Mouse (Mus musculus): ENCODE results near the gene Lactbl1. TPM values are rescaled to one million over a fixed set of nuclear protein-coding genes. Genes with fewer than 3 reads are reported as not detected.

The Lactbl1 gene
- polyA plus RNA-seq, 1 experiment from 2014 or later, result 0.10 TPM

DNA sequence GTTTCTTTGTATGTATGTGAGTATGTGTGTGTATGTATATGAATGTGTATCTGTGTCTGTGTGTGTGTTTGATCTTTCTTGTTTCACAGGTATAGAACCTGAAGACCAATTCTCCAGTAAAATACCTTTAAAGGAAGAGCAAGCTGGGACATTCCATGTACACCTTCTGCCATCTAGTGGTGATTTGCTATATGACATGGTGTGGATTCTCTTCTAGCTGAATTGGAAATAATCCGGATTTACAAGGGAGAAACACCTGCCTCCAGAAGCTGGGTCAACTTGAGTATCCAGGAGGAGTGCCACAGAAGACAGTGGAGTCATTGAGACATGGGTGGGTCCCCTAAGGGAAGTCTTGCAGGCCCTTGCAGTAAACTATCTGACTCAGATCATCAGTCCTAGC is 1.1 kb upstream of the Lactbl1 start:
- no peak overlapping the region for H3K4me2 ChIP-seq (replicated peaks; ENCODE audit: low read depth, low read length)
- no peaks in the 10 kb centered on the region for H3K27me3 ChIP-seq (ENCODE audit: control insufficient read depth, insufficient read depth, low read length)
- no peak overlapping the region for H3K9ac ChIP-seq (replicated peaks; ENCODE audit: low read depth, low read length)
- H3K9me3 ChIP-seq (ENCODE audit: control insufficient read depth, low read depth, low read length), result no peaks in the 10 kb centered on the region
- H3K36me3 ChIP-seq (ENCODE audit: control insufficient read depth, insufficient read depth, low read length), result no peaks in the 10 kb centered on the region
- no peak for ATAC-seq (ENCODE audit: insufficient number of reproducible peaks, insufficient read depth, low FRiP score, low read depth)
- WGBS, result 4% methylated on average over 1 of the region's 1 CpGs
- H3K4me1 ChIP-seq (ENCODE audit: control insufficient read depth, insufficient read depth, low read length), result no peaks in the 10 kb centered on the region
- H3K4me3 ChIP-seq (ENCODE audit: low read depth, low read length), result no peak overlapping the region
- H3K27ac ChIP-seq (ENCODE audit: low read length), result no peak overlapping the region

DNA sequence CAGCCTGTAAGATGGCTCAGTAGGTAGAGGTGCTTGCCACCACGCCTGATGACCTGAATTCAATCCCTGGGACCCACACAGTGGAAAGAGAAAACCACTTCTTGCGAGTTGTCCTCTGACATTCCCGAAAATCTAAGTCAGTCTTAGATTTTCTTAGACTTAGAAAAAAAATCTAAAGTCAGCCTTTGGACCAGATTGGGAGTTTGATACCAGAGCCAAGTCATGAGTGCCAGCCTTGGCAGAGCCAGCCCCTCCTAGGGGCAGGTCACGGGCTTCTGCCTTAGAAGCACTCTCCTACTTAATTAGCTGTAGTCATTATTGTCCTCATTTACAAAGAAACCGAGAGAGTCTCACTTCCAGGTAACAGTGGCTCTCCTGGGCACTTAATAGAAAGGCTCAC is 465 bp upstream of the Lactbl1 start:
- no peak for ATAC-seq (ENCODE audit: insufficient number of reproducible peaks, insufficient read depth, low FRiP score, low read depth)
- H3K4me2 ChIP-seq (replicated peaks; ENCODE audit: low read depth, low read length), result no peak overlapping the region
- H3K4me1 ChIP-seq (ENCODE audit: control insufficient read depth, insufficient read depth, low read length), result no peaks in the 10 kb centered on the region
- WGBS, result 61% methylated on average over 5 of the region's 5 CpGs
- H3K9me3 ChIP-seq (ENCODE audit: control insufficient read depth, low read depth, low read length), result no peaks in the 10 kb centered on the region
- H3K9ac ChIP-seq (replicated peaks; ENCODE audit: low read depth, low read length), result no peak overlapping the region
- no peak overlapping the region for H3K4me3 ChIP-seq (ENCODE audit: low read depth, low read length)
- no peaks in the 10 kb centered on the region for H3K27me3 ChIP-seq (ENCODE audit: control insufficient read depth, insufficient read depth, low read length)
- no peaks in the 10 kb centered on the region for H3K36me3 ChIP-seq (ENCODE audit: control insufficient read depth, insufficient read depth, low read length)
- no peak overlapping the region for H3K27ac ChIP-seq (ENCODE audit: low read length)

GRCm38 (mm10) chr4:136626590-136626989 is 4.2 kb downstream of the Lactbl1 start:
- no peaks in the 10 kb centered on the region for H3K36me3 ChIP-seq (ENCODE audit: control insufficient read depth, insufficient read depth, low read length)
- H3K4me2 ChIP-seq (replicated peaks; ENCODE audit: low read depth, low read length), result no peak overlapping the region
- WGBS, result 68% methylated on average over 6 of the region's 6 CpGs
- H3K27ac ChIP-seq (ENCODE audit: low read length), result no peak overlapping the region
- H3K4me3 ChIP-seq (ENCODE audit: low read depth, low read length), result no peak overlapping the region
- H3K9ac ChIP-seq (replicated peaks; ENCODE audit: low read depth, low read length), result no peak overlapping the region
- no peak for ATAC-seq (ENCODE audit: insufficient number of reproducible peaks, insufficient read depth, low FRiP score, low read depth)
- no peaks in the 10 kb centered on the region for H3K9me3 ChIP-seq (ENCODE audit: control insufficient read depth, low read depth, low read length)
- H3K4me1 ChIP-seq (ENCODE audit: control insufficient read depth, insufficient read depth, low read length), result no peaks in the 10 kb centered on the region
- no peaks in the 10 kb centered on the region for H3K27me3 ChIP-seq (ENCODE audit: control insufficient read depth, insufficient read depth, low read length)

GRCm38 (mm10) chr4:136631237-136631994 is 9.0 kb downstream of the Lactbl1 start:
- H3K9ac ChIP-seq (replicated peaks; ENCODE audit: low read depth, low read length), result no peak overlapping the region
- no peak for ATAC-seq (ENCODE audit: insufficient number of reproducible peaks, insufficient read depth, low FRiP score, low read depth)
- H3K4me1 ChIP-seq (ENCODE audit: control insufficient read depth, insufficient read depth, low read length), result no peaks in the 10 kb centered on the region
- 80% methylated on average over 11 of the region's 11 CpGs for WGBS
- H3K4me2 ChIP-seq (replicated peaks; ENCODE audit: low read depth, low read length), result no peak overlapping the region
- no peaks in the 10 kb centered on the region for H3K36me3 ChIP-seq (ENCODE audit: control insufficient read depth, insufficient read depth, low read length)
- no peaks in the 10 kb centered on the region for H3K27me3 ChIP-seq (ENCODE audit: control insufficient read depth, insufficient read depth, low read length)
- no peaks in the 10 kb centered on the region for H3K9me3 ChIP-seq (ENCODE audit: control insufficient read depth, low read depth, low read length)
- H3K27ac ChIP-seq (ENCODE audit: low read length), result no peak overlapping the region
- no peak overlapping the region for H3K4me3 ChIP-seq (ENCODE audit: low read depth, low read length)

DNA sequence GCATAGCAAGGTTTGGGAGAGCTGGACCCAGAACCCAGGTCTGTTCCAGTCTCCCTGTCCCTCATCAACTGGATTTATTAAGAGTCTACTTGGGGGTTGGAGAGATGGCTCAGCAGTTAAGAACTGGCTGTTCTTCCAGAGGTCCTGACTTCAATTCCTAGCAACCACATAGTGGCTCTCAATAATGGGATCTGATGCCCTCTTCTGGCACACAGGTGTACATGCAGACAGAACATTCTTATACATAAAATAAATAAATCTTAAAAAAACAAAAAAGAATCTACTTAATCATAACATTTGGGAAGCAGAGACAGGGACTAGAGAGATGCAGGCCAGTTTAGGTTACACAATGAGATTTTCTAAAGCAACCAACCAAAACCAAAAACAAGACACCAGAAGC is 13.6 kb downstream of the Lactbl1 start:
- Histone ChIP-seq H3K36me3 (ENCODE audit: control insufficient read depth, insufficient read depth, low read length) (no peaks in the 10 kb centered on the region), H3K9ac (replicated peaks; ENCODE audit: low read depth, low read length) (no peak overlapping the region), H3K9me3 (ENCODE audit: control insufficient read depth, low read depth, low read length) (no peaks in the 10 kb centered on the region), H3K27me3 (ENCODE audit: control insufficient read depth, insufficient read depth, low read length) (0 out of 2 replicates have a peak, but pooled peaks cover 4% of the 10 kb centered on the region), H3K4me3 (ENCODE audit: low read depth, low read length) (no peak overlapping the region), H3K4me1 (ENCODE audit: control insufficient read depth, insufficient read depth, low read length) (peaks cover 11% of the 10 kb centered on the region), H3K27ac (ENCODE audit: low read length) (no peak overlapping the region), H3K4me2 (replicated peaks; ENCODE audit: low read depth, low read length) (no peak overlapping the region)
- no peak for ATAC-seq (ENCODE audit: insufficient number of reproducible peaks, insufficient read depth, low FRiP score, low read depth)

- H3K36me3 ChIP-seq (ENCODE audit: control insufficient read depth, insufficient read depth, low read length), result no peaks in the 10 kb centered on the region
These were observed 14.1 kb downstream of the Lactbl1 start for GRCm38 (mm10) chr4:136636511-136636910.

DNA sequence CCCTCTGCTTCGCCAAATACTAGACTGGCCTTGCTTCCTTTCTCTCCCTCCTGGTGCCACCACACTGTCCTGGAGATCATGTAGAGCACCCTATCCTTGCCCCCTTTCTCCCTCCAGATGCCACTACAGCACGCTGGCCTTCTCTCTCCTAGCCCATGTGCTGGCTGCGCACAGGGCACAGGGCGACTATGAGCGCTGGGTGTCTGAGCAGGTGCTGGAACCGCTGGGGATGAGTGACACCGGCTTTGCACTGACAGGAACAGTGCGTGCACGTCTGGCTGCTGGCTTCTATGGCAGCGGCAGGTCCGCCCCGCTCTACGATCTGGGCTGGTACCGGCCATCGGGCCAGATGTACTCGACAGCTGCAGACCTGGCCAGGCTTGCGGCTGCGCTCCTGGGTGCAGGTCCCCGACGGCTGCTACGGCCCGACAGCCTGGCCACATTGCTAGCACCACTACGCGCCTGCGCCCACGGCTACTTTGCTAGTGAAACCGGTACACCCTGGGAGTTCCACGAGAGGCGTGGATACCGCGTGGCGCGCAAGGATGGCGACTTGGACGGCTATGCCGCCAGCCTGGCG is 14.7 kb downstream of the Lactbl1 start:
- H3K36me3 ChIP-seq (ENCODE audit: control insufficient read depth, insufficient read depth, low read length), result no peaks in the 10 kb centered on the region
- H3K9ac ChIP-seq (replicated peaks; ENCODE audit: low read depth, low read length), result peak overlapping the region; percentile 50
- ATAC-seq (ENCODE audit: insufficient number of reproducible peaks, insufficient read depth, low FRiP score, low read depth), result no peak; the same call in 1 of the 2 replicates
- H3K4me2 ChIP-seq (replicated peaks; ENCODE audit: low read depth, low read length), result peak overlapping the region; percentile 96
- H3K27me3 ChIP-seq (ENCODE audit: control insufficient read depth, insufficient read depth, low read length), result 0 out of 2 replicates have a peak, but pooled peaks cover 4% of the 10 kb centered on the region
- 18% methylated on average over 37 of the region's 37 CpGs for WGBS
- peak overlapping the region; percentile 56 for H3K4me3 ChIP-seq (ENCODE audit: low read depth, low read length)
- H3K4me1 ChIP-seq (ENCODE audit: control insufficient read depth, insufficient read depth, low read length), result peaks cover 11% of the 10 kb centered on the region
- H3K27ac ChIP-seq (ENCODE audit: low read length), result no peak overlapping the region
- H3K9me3 ChIP-seq (ENCODE audit: control insufficient read depth, low read depth, low read length), result no peaks in the 10 kb centered on the region

More at GRCm38 (mm10) chr4:136636511-136636910, 14.1 kb downstream of the Lactbl1 start:
- 0 out of 2 replicates have a peak, but pooled peaks cover 4% of the 10 kb centered on the region for H3K27me3 ChIP-seq (ENCODE audit: control insufficient read depth, insufficient read depth, low read length)
- H3K9ac ChIP-seq (replicated peaks; ENCODE audit: low read depth, low read length), result no peak overlapping the region
- ATAC-seq (ENCODE audit: insufficient number of reproducible peaks, insufficient read depth, low FRiP score, low read depth), result no peak
- no peaks in the 10 kb centered on the region for H3K9me3 ChIP-seq (ENCODE audit: control insufficient read depth, low read depth, low read length)
- 57% methylated on average over 5 of the region's 5 CpGs for WGBS
- no peak overlapping the region for H3K4me2 ChIP-seq (replicated peaks; ENCODE audit: low read depth, low read length)
- peaks cover 11% of the 10 kb centered on the region for H3K4me1 ChIP-seq (ENCODE audit: control insufficient read depth, insufficient read depth, low read length)
- no peak overlapping the region for H3K4me3 ChIP-seq (ENCODE audit: low read depth, low read length)
- H3K27ac ChIP-seq (ENCODE audit: low read length), result no peak overlapping the region

DNA sequence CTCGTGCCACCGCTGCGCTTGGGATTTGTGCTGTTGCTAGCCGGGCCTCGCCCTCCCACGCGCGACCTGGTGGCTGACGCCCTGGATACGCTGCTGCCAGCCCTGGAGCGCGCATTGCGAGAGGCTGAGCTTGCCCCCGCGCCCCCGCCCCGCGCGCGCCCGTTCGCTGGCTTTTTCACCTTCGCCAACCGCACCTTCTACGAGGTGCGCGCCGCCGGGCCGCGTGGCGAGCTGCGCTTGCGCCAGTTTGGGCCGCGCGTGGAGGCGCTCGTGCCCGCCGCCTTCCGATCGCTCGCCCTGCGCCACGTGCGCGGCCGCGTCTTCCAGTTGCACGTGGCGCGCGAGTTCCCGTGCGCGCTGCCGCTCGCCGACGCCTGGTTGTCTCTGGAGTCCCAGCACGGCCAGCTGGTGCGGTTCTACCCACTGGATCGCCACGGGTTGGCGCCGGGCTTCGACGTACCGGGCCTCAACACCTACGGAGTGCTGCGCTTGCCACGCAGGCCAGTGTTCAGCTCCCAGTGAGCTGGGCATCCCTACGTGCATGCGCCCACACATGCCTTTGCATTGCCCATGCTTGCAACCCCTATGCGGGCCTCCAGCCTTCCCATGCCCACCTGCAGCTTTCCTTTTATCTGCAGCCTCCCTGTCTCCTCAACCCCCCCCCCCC is 15.3 kb downstream of the Lactbl1 start:
- Histone ChIP-seq H3K4me3 (ENCODE audit: low read depth, low read length) (peak overlapping the region; percentile 56), H3K9me3 (ENCODE audit: control insufficient read depth, low read depth, low read length) (no peaks in the 10 kb centered on the region), H3K27me3 (ENCODE audit: control insufficient read depth, insufficient read depth, low read length) (0 out of 2 replicates have a peak, but pooled peaks cover 4% of the 10 kb centered on the region), H3K36me3 (ENCODE audit: control insufficient read depth, insufficient read depth, low read length) (no peaks in the 10 kb centered on the region), H3K4me1 (ENCODE audit: control insufficient read depth, insufficient read depth, low read length) (peaks cover 11% of the 10 kb centered on the region), H3K9ac (replicated peaks; ENCODE audit: low read depth, low read length) (peak overlapping the region; percentile 50), H3K27ac (ENCODE audit: low read length) (no peak overlapping the region), H3K4me2 (replicated peaks; ENCODE audit: low read depth, low read length) (peak overlapping the region; percentile 96)
- 2% methylated on average over 76 of the region's 76 CpGs for WGBS
- ATAC-seq (ENCODE audit: insufficient number of reproducible peaks, insufficient read depth, low FRiP score, low read depth), result no peak
